ENCODE assay signal across 19 mouse cellular contexts in genomic region chr17:45703187-45703586, GRCm38 (mm10). TPM values are rescaled to one million over a fixed set of nuclear protein-coding genes. Genes with fewer than 3 reads are reported as not detected.
A peak's percentile ranks its signal among the peaks of the same experiment; 100 is the strongest.
DNase-seq lines count a peak whose midpoint lies in the region; ATAC-seq and TF ChIP-seq lines count a peak whose summit lies in the region.
"Had no signal": no experiment of that assay in that cellular context is flagged by ENCODE, and none has a peak within 500 bp of the region (broad histone marks: within the 10 kb centered on the region; RNA-seq: fewer than 3 reads in every experiment).

No protein-coding gene starts in this region.

- H3K36me3 ChIP-seq in liver, embryonic 15.5 days (replicated peaks): peaks cover 5% of the 10 kb centered on the region
- peaks cover 4% of the 10 kb centered on the region for H3K36me3 ChIP-seq in myocyte (ENCODE audit: control insufficient read depth, insufficient read depth)

- no peaks in the 10 kb centered on the region for H3K9me3 ChIP-seq in liver, embryonic 15.5 days (replicated peaks)
- H3K9me3 ChIP-seq: limb, embryonic 10.5 days had no signal

- WGBS in liver, embryonic 15.5 days (ENCODE audit: insufficient replicate concordance): 13% methylated on average over 7 of the region's 7 CpGs

- peak overlapping the region; percentile 10; the same call in 1 of the 2 replicates for H3K4me2 ChIP-seq in liver, embryonic 15.5 days
- peak overlapping the region; percentile 1 for H3K4me2 ChIP-seq in myocyte (ENCODE audit: low read depth)
- H3K4me2 ChIP-seq: lung, embryonic 14.5 days had no signal

- no peak for DNase-seq in gastrocnemius, adult 2 months
- no peak for DNase-seq in gastrocnemius, postnatal 36 days
- DNase-seq in c-Kit-positive CD71-negative TER-119-negative erythroid progenitor cells, embryonic 14.5 days (ENCODE audit: low read depth): peak; percentile 62
- DNase-seq in spleen, postnatal 14 days (ENCODE audit: low spot score in 2 of 2): no peak
- DNase-seq in frontal cortex, postnatal 14 days (ENCODE audit: low spot score in 2 of 2): no peak
- DNase-seq in T-cell, adult 2 months (ENCODE audit: low spot score): no peak
- DNase-seq: cerebellum, adult 11-12 months; kidney, adult 2 months; lung, embryonic 14.5 days; right cerebral cortex, postnatal 14 days; thymus, postnatal 25 days had no signal

- intact Hi-C loops in gastrocnemius, adult 2 months (cut with DNase I): no loop called here
- intact Hi-C loops in gastrocnemius, postnatal 36 days (cut with DNase I): no loop called here

- H3ac ChIP-seq in myocyte (ENCODE audit: control insufficient read depth, insufficient read length): no peak overlapping the region

- H3K27me3 ChIP-seq in liver, embryonic 15.5 days: no peaks in the 10 kb centered on the region
- H3K27me3 ChIP-seq in myocyte (ENCODE audit: control insufficient read depth, insufficient read depth, insufficient read length): peaks cover 7% of the 10 kb centered on the region

- TF ChIP-seq CTCF in gastrocnemius, adult 2 months (IDR thresholded peaks at IDR 0.05): no peak

- no peak overlapping the region for H3K4me3 ChIP-seq in gastrocnemius, adult 2 months
- no peak overlapping the region for H3K4me3 ChIP-seq in liver, embryonic 15.5 days (replicated peaks)
- H3K4me3 ChIP-seq in myocyte: no peak overlapping the region
- H3K4me3 ChIP-seq: limb, embryonic 10.5 days had no signal

- H3K9ac ChIP-seq in liver, embryonic 15.5 days: no peak overlapping the region
- H3K9ac ChIP-seq: lung, embryonic 14.5 days had no signal

- H3K27ac ChIP-seq in gastrocnemius, adult 2 months: peak overlapping the region; percentile 97
- no peak overlapping the region for H3K27ac ChIP-seq in liver, embryonic 15.5 days (replicated peaks)
- H3K27ac ChIP-seq: limb, embryonic 10.5 days had no signal

- H3K79me2 ChIP-seq in myocyte (ENCODE audit: control insufficient read depth, insufficient read depth): no peaks in the 10 kb centered on the region

- peaks cover 32% of the 10 kb centered on the region for H3K4me1 ChIP-seq in liver, embryonic 15.5 days (replicated peaks)

- TF ChIP-seq POLR2A in myocyte (IDR thresholded peaks at IDR 0.05; ENCODE audit: insufficient read length, low read depth): no peak

- ATAC-seq in liver, embryonic 15.5 days (ENCODE audit: insufficient read depth): peak; percentile 6; the same call in 1 of the 2 replicates
- ATAC-seq: hindbrain, embryonic 16.5 days had no signal

TF ChIP-seq in myocyte, 11 proteins besides CTCF, POLR2A, EP300 and RAD21:
- TF ChIP-seq POLR2AphosphoS2 (IDR thresholded peaks at IDR 0.05; ENCODE audit: insufficient read length, low read depth) (no peak), TCF3 (IDR thresholded peaks at IDR 0.05; ENCODE audit: insufficient read length, low read depth) (no peak), MYOD1 (IDR thresholded peaks at IDR 0.05; ENCODE audit: control insufficient read depth in 1 of 3, insufficient read length in 2 of 3, low read depth in 2 of 3) (peak in 2 of 3 experiments; percentile 23 to 42), MAX (IDR thresholded peaks at IDR 0.05; ENCODE audit: low read depth) (no peak), TCF12 (IDR thresholded peaks at IDR 0.05; ENCODE audit: insufficient read depth, poor library complexity, severe bottlenecking) (no peak), MYOG (IDR thresholded peaks at IDR 0.05; ENCODE audit: control insufficient read depth in 1 of 3, insufficient read depth in 1 of 3, insufficient read length in 2 of 3, low read depth in 2 of 3) (peak in 1 of 3 experiments; percentile 16), REST (IDR thresholded peaks at IDR 0.05; ENCODE audit: insufficient read depth, insufficient read length) (no peak), SRF (IDR thresholded peaks at IDR 0.05; ENCODE audit: control insufficient read depth, insufficient read length, low read depth) (no peak)

RNA-seq across cellular contexts. Expression of gene Tmem63b, which starts 16.5 kb away (rescaled TPM):
- 10 to 100 TPM; 66.5 to 81.6 TPM for total RNA-seq in gastrocnemius, adult 2 months (2021)
- 10 to 100 TPM; 67.8 to 70.0 TPM for total RNA-seq in gastrocnemius, postnatal 36 days (2021)
- polyA plus RNA-seq in liver, embryonic 15.5 days (2015; fragmentation: Nextera tagmentation; extraction: Ambion mirVana): 8.6 and 9.6 TPM in 2 replicates
- 58.4 TPM for polyA plus RNA-seq in myocyte (2012; fragmentation: generic; extraction: Trizol)

RNA-seq across cellular contexts. Expression of gene Mrpl14, which starts 17.1 kb away (rescaled TPM):
- total RNA-seq in gastrocnemius, adult 2 months (2021): 100 to 1,000 TPM in 1 of 2 experiments, 10 to 100 TPM in 1; 99.5 to 139 TPM
- total RNA-seq in gastrocnemius, postnatal 36 days (2021): 100 to 1,000 TPM; 103 to 107 TPM
- polyA plus RNA-seq in liver, embryonic 15.5 days (2015; fragmentation: Nextera tagmentation; extraction: Ambion mirVana): 111 and 115 TPM in 2 replicates
- 276 TPM for polyA plus RNA-seq in myocyte (2012; fragmentation: generic; extraction: Trizol)

RNA-seq across cellular contexts. Expression of gene 1600014C23Rik, which starts 30.5 kb away (rescaled TPM):
- under 1 TPM in 1 of 2 experiments, not detected in 1; 0.50 TPM for total RNA-seq in gastrocnemius, adult 2 months (2021)
- total RNA-seq in gastrocnemius, postnatal 36 days (2021): not detected
- 0.25 TPM in 1 of 2 replicates, not detected in the other for polyA plus RNA-seq in liver, embryonic 15.5 days (2015; fragmentation: Nextera tagmentation; extraction: Ambion mirVana)
- polyA plus RNA-seq in myocyte (2012; fragmentation: generic; extraction: Trizol): 0.17 TPM
- total RNA-seq: adrenal gland, postnatal 4 days; midbrain, postnatal 0 days had no signal
- polyA plus RNA-seq: cortical plate, adult 2 months; kidney, adult 2 months; large intestine, adult 2 months; limb, embryonic 10.5 days; lung, embryonic 14.5 days had no signal

RNA-seq across cellular contexts. Expression of gene Capn11, which starts 44.1 kb away (rescaled TPM):
- under 1 TPM; 0.59 to 0.98 TPM for total RNA-seq in gastrocnemius, adult 2 months (2021)
- total RNA-seq in gastrocnemius, postnatal 36 days (2021): under 1 TPM; 0.10 to 0.27 TPM
- polyA plus RNA-seq in liver, embryonic 15.5 days (2015; fragmentation: Nextera tagmentation; extraction: Ambion mirVana): 0.21 and 0.25 TPM in 2 replicates
- 0.38 TPM for polyA plus RNA-seq in myocyte (2012; fragmentation: generic; extraction: Trizol)
- polyA plus RNA-seq: lung, embryonic 14.5 days had no signal
